31 mouse cellular contexts compared by ENCODE assay signal in the genomic region with DNA sequence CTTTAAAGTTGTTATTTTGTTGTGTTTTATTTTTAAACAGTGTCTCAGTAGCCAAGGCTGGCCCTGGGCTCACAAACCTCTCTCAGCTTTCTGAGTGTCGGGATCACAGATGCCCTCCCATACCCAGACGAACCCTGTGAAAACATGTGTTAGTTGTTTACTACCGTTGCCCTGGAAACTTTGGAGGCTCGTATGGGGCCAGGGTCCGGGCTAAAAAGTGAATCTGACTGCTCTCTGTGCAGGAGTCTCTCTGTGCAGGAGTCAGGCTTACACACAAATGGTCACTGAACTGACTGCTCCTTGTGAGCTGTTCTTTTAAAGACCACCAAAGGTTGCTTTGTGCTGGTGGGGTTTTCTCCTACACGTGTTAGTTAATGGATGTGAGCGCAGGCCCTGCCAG. TPM values are rescaled to one million over a fixed set of nuclear protein-coding genes. Genes with fewer than 3 reads are reported as not detected.
DNase-seq lines count a peak whose midpoint lies in the region; ATAC-seq lines count a peak whose summit lies in the region.
"Had no signal": no experiment of that assay in that cellular context is flagged by ENCODE, and none has a peak within 500 bp of the region (broad histone marks: within the 10 kb centered on the region; RNA-seq: fewer than 3 reads in every experiment).

No protein-coding gene starts in this region.

- H3K4me1 ChIP-seq in embryonic facial prominence, embryonic 13.5 days = peaks cover 17% of the 10 kb centered on the region
- H3K4me1 ChIP-seq: forebrain, embryonic 12.5 days; heart, embryonic 13.5 days; liver, embryonic 12.5 days; midbrain, embryonic 13.5 days had no signal

- H3K4me3 ChIP-seq in embryonic facial prominence, embryonic 13.5 days = no peak overlapping the region
- H3K4me3 ChIP-seq: forebrain, embryonic 12.5 days; heart, adult 2 months; heart, embryonic 13.5 days; kidney, embryonic 15.5 days; limb, embryonic 13.5 days; liver, embryonic 12.5 days; midbrain, embryonic 13.5 days had no signal

- peak; percentile 76 for DNase-seq in heart, adult 11 months
- DNase-seq in heart, adult 18-20 months = no peak
- DNase-seq in embryo, embryonic 10.5 days (ENCODE audit: low spot score) = peak; percentile 50
- DNase-seq in mesoderm, embryonic 11.5 days (ENCODE audit: low read depth, low spot score) = peak; percentile 31
- DNase-seq in layer of hippocampus, adult 8-10 months (ENCODE audit: low spot score in 2 of 2) = no peak
- DNase-seq in urinary bladder, adult 2 months (ENCODE audit: low spot score) = no peak
- DNase-seq: adrenal gland, postnatal 36 days; cerebellum, adult 9-10 months; gastrocnemius, postnatal 14 days; heart, adult 2 months; heart, postnatal 14 days; kidney, adult 11 months; kidney, postnatal 4 days; layer of hippocampus, adult 9-11 months; lung, adult 18-20 months; lung, postnatal 14 days; thymus, adult 2 months; thymus, postnatal 4 days had no signal

- H3K27me3 ChIP-seq in embryonic facial prominence, embryonic 13.5 days = no peaks in the 10 kb centered on the region
- H3K27me3 ChIP-seq: forebrain, embryonic 12.5 days; heart, embryonic 13.5 days; kidney, embryonic 15.5 days; limb, embryonic 13.5 days; liver, embryonic 12.5 days; midbrain, embryonic 13.5 days had no signal

- no peak overlapping the region for H3K27ac ChIP-seq in embryonic facial prominence, embryonic 13.5 days
- H3K27ac ChIP-seq: forebrain, embryonic 12.5 days; heart, adult 2 months; heart, embryonic 13.5 days; hindbrain, postnatal 0 days; kidney, embryonic 15.5 days; limb, embryonic 13.5 days; liver, embryonic 12.5 days; midbrain, embryonic 13.5 days; stomach, postnatal 0 days had no signal

- H3K4me2 ChIP-seq in embryonic facial prominence, embryonic 13.5 days = no peak overlapping the region
- H3K4me2 ChIP-seq: forebrain, embryonic 12.5 days; heart, embryonic 13.5 days; kidney, embryonic 15.5 days; limb, embryonic 13.5 days; liver, embryonic 12.5 days; midbrain, embryonic 13.5 days had no signal

- WGBS in embryonic facial prominence, embryonic 13.5 days = 29% methylated on average over 7 of the region's 7 CpGs

- H3K9me3 ChIP-seq in embryonic facial prominence, embryonic 13.5 days = no peaks in the 10 kb centered on the region
- H3K9me3 ChIP-seq: forebrain, embryonic 12.5 days; heart, embryonic 13.5 days; kidney, embryonic 15.5 days; limb, embryonic 13.5 days; liver, embryonic 12.5 days; midbrain, embryonic 13.5 days had no signal

- no peaks in the 10 kb centered on the region for H3K36me3 ChIP-seq in embryonic facial prominence, embryonic 13.5 days
- H3K36me3 ChIP-seq: forebrain, embryonic 12.5 days; heart, embryonic 13.5 days; kidney, embryonic 15.5 days; limb, embryonic 13.5 days; liver, embryonic 12.5 days; midbrain, embryonic 13.5 days had no signal

- ATAC-seq in embryonic facial prominence, embryonic 13.5 days (ENCODE audit: insufficient number of reproducible peaks, insufficient read depth, low FRiP score, low TSS enrichment, low read depth) = no peak
- ATAC-seq: CD4-positive, CD25-positive, alpha-beta regulatory T cell, adult 4 months; hindbrain, postnatal 0 days; liver, embryonic 12.5 days; midbrain, embryonic 13.5 days had no signal

- 0 out of 2 replicates have a peak overlapping the region, but pooled peaks have one; percentile 27 for H3K9ac ChIP-seq in embryonic facial prominence, embryonic 13.5 days
- H3K9ac ChIP-seq: forebrain, embryonic 12.5 days; heart, embryonic 13.5 days; kidney, embryonic 15.5 days; limb, embryonic 13.5 days; liver, embryonic 12.5 days; midbrain, embryonic 13.5 days had no signal

RNA-seq across cellular contexts. Expression of gene Dmgdh, which starts 42.9 kb away (rescaled TPM):
- not detected for total RNA-seq in heart, adult 18-20 months (2021)
- polyA plus RNA-seq in embryonic facial prominence, embryonic 13.5 days (2015; fragmentation: Nextera tagmentation; extraction: Ambion mirVana) = 0.07 and 0.26 TPM in 2 replicates
- under 1 TPM; 0.16 to 0.79 (median 0.28) TPM for total RNA-seq in layer of hippocampus, adult 8-10 months (2022)
- polyA plus RNA-seq in urinary bladder, adult 2 months (2012; rRNA removed) = 1.7 and 2.2 TPM in 2 replicates
- total RNA-seq: gastrocnemius, postnatal 14 days; heart, adult 2 months; heart, postnatal 14 days; megakaryocyte progenitor cell, adult 5-6 weeks; monocyte, adult 5-6 weeks; neutrophil, adult 5-6 weeks had no signal
- polyA plus RNA-seq: CD4-positive, CD25-positive, alpha-beta regulatory T cell, adult 4 months; heart, adult 2 months; limb, embryonic 13.5 days had no signal

RNA-seq across cellular contexts. Expression of gene Bhmt2, which starts 43.0 kb away (rescaled TPM):
- not detected for total RNA-seq in heart, adult 18-20 months (2021)
- 0.37 TPM in 1 of 2 replicates, not detected in the other for polyA plus RNA-seq in embryonic facial prominence, embryonic 13.5 days (2015; fragmentation: Nextera tagmentation; extraction: Ambion mirVana)
- total RNA-seq in layer of hippocampus, adult 8-10 months (2022) = under 1 TPM; 0.21 to 0.58 (median 0.35) TPM
- 1.3 TPM in 2 replicates for polyA plus RNA-seq in urinary bladder, adult 2 months (2012; rRNA removed)
- total RNA-seq: gastrocnemius, postnatal 14 days; heart, adult 2 months; heart, postnatal 14 days; hindbrain, postnatal 0 days; megakaryocyte progenitor cell, adult 5-6 weeks; monocyte, adult 5-6 weeks; neutrophil, adult 5-6 weeks had no signal
- polyA plus RNA-seq: forebrain, embryonic 12.5 days; heart, adult 2 months; thymus, adult 2 months had no signal

RNA-seq across cellular contexts. Expression of gene Arsb, which starts 54.3 kb away (rescaled TPM):
- 1 to 10 TPM; 5.8 to 5.9 TPM for total RNA-seq in heart, adult 18-20 months (2021)
- polyA plus RNA-seq in embryonic facial prominence, embryonic 13.5 days (2015; fragmentation: Nextera tagmentation; extraction: Ambion mirVana) = 11.9 and 14.1 TPM in 2 replicates
- total RNA-seq in layer of hippocampus, adult 8-10 months (2022) = 100 to 1,000 TPM in 2 of 4 experiments, 10 to 100 TPM in 2; 81.5 to 103 (median 92.5) TPM
- polyA plus RNA-seq in urinary bladder, adult 2 months (2012; rRNA removed) = 40.1 and 44.2 TPM in 2 replicates

Comparison
In these comparisons a context has a peak if more than half of its experiments do, and no peak if none do; other contexts are left out.
1. DNase-seq: peak in heart, adult 11 months (single experiment), embryo, embryonic 10.5 days (single experiment) and mesoderm, embryonic 11.5 days (single experiment); none in heart, adult 18-20 months (0 of 2), layer of hippocampus, adult 8-10 months (0 of 2) and urinary bladder, adult 2 months (single experiment).
2. RNA of gene Arsb, which starts 54.3 kb away (total RNA-seq): 81.5 to 103 TPM in layer of hippocampus, adult 8-10 months; 5.8 to 5.9 TPM in heart, adult 18-20 months; every median in the first group is over 10 times any median in the second.